Mouse (Mus musculus): ENCODE measurements around the gene Xbp1. TPM values are rescaled to one million over a fixed set of nuclear protein-coding genes. Genes with fewer than 3 reads are reported as not detected.
"Not testable (repeated sequence)": the region's sequence is repeated elsewhere in the genome, so short reads cannot be mapped to it uniquely, and the experiment has no call there.

Gene Xbp1
- polyA plus RNA-seq, 1 experiment from 2014 or later = 141 TPM

DNA sequence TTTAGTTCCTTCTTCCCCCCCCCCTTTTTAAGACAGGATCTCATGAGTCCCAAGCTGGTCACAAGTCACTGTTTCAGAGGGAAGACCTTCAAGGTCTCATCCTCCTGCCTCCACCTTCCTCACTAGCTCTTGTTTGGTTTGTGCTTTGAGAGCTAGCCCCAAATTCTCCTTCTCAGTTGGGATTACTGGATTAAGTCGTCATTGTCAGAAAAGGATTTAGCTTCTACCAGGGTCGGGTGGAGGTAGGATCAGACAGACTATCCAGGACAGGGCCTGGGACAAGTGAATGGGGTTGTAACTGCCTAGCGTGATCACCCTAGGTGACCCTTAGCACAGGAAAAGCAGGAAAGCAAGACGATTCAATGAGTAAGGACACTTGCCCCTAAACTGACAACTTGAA, 19.9 kb downstream of the Xbp1 start:
- ATAC-seq (ENCODE audit: insufficient number of reproducible peaks, insufficient read depth, low FRiP score, low TSS enrichment, low read depth) = no peak
- Histone ChIP-seq H3K27me3 (no peaks in the 10 kb centered on the region), H3K36me3 (peaks cover 16% of the 10 kb centered on the region), H3K9ac (peak overlapping the region; percentile 94), H3K4me3 (peak overlapping the region; percentile 93), H3K4me2 (peak overlapping the region; percentile 72), H3K9me3 (no peaks in the 10 kb centered on the region), H3K4me1 (peaks cover 27% of the 10 kb centered on the region), H3K27ac (no peak overlapping the region)
- 39% methylated on average over 4 of the region's 4 CpGs for WGBS

DNA sequence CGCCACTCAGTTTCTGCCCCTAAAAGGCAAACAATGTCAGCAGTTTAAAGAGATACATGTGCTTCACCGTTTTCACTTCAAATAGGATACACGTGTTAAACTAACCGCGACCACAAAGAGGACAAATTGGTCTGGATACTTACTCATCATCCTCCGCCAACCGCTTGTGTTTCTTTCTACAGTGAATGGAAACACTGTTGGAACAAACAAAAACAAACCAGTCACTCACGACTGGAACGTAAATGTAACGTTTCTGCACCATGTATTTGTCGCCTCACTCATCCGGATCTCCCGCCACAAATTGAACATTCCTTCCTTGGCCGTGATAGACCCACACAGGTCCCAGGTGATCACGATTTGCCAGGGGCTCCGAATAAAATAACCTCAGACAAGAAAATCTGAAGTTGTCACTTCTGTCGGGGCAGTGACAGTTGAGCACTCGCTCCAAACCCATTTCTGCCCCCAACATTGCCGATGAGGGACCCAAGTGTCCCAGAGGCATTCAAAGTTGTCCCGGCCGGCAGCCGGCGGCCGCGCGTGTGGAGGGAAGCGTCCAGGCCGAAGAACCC, 20.9 kb downstream of the Xbp1 start:
- Histone ChIP-seq H3K4me1 (peaks cover 27% of the 10 kb centered on the region), H3K9ac (peak overlapping the region; percentile 94), H3K9me3 (no peaks in the 10 kb centered on the region), H3K36me3 (peaks cover 14% of the 10 kb centered on the region), H3K27me3 (no peaks in the 10 kb centered on the region), H3K4me3 (peak overlapping the region; percentile 93), H3K27ac (peak overlapping the region; percentile 77), H3K4me2 (peak overlapping the region; percentile 72)
- WGBS = under 1% methylated on average over 28 of the region's 28 CpGs
- ATAC-seq (ENCODE audit: insufficient number of reproducible peaks, insufficient read depth, low FRiP score, low TSS enrichment, low read depth) = no peak

DNA sequence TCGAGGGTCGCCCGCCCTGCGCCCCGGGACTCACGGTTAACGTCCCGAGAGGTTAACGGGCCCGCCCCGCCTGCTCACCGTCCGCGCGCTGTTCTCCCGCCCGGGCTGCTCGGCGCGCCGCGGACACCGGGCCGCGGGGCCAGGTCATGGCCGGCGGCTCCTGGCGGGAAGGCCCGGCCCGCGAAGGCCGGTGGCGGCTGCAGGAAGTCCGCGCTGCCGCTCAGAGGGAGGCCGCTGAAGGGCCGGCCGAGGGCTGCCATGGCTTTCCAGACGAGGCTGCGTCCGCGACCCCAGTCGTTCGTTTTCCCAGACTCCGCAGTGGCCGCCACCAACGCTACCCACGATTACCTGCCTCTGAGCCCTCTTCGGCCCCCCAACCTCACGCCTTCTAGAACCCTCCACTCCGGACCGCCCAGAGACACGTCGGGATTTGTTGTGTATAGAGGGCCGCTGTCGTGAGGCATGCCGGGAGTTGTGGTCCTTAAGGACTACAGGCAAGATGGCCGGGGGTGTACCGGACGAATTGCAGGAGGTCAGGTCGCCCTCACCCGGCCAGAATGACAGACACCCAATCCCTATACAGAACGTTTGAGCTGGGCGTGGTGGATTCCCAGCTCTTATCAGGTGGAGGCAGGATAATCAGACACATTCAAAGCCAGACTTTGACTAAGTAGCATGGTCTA, 21.5 kb downstream of the Xbp1 start, which contains the start of gene Ccdc117:
Gene Ccdc117 (minus strand): TSS at position 389 of the 683 bp plus-strand sequence.
- H3K27ac ChIP-seq = peak within 1 kb of the TSS; percentile 77
- peaks cover 11% of the 10 kb centered on the region for H3K36me3 ChIP-seq
- H3K4me2 ChIP-seq = peak within 1 kb of the TSS; percentile 72
- no peaks in the 10 kb centered on the region for H3K9me3 ChIP-seq
- H3K4me1 ChIP-seq = peaks cover 27% of the 10 kb centered on the region
- H3K27me3 ChIP-seq = no peaks in the 10 kb centered on the region
- H3K4me3 ChIP-seq = peak within 1 kb of the TSS; percentile 93
- H3K9ac ChIP-seq = peak within 1 kb of the TSS; percentile 94
- under 1% methylated on average over 58 of the region's 65 CpGs for WGBS
- peak; percentile 98 for ATAC-seq (ENCODE audit: insufficient number of reproducible peaks, insufficient read depth, low FRiP score, low TSS enrichment, low read depth)

DNA sequence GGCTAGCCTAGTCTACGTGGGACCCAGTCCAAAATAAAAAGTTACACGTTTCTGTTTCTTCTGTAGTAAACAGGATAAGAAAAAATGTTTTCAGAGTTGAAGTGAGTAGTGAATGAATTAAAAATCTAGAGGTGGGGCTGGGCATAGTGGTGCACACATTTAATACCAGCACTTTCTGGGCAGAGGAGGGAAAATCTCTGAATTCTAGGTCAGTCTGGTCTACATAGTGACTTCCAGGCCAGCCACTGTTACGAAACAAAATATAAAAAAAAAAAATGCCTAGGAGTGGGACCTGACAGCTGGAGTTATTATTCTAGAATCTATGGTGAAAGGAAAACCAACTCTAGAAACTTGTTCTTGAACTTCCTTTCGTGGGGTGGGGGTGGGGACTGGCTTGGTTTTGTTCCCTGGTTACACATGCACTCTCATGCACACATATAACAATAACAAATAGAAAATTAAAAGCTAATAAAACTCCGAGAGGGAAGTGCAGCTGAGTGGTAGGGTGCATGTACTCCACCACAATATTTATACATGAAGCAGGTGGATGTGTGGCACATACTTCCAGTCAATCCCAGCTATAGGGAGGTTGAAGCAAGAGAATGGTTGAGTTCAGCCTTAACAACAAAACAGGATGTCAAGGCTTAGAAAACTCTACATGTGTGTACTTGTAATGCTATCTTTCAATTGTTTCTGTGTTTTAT, 22.2 kb downstream of the Xbp1 start:
- no peaks in the 10 kb centered on the region for H3K9me3 ChIP-seq
- H3K36me3 ChIP-seq = peaks cover 11% of the 10 kb centered on the region
- no peak overlapping the region for H3K27ac ChIP-seq
- H3K4me3 ChIP-seq = peak overlapping the region; percentile 93
- peaks cover 27% of the 10 kb centered on the region for H3K4me1 ChIP-seq
- 56% methylated on average over 5 of the region's 5 CpGs for WGBS
- peak overlapping the region; percentile 72 for H3K4me2 ChIP-seq
- H3K27me3 ChIP-seq = no peaks in the 10 kb centered on the region
- no peak for ATAC-seq (ENCODE audit: insufficient number of reproducible peaks, insufficient read depth, low FRiP score, low TSS enrichment, low read depth)
- H3K9ac ChIP-seq = peak overlapping the region; percentile 94; the same call in 1 of the 2 replicates

- Histone ChIP-seq H3K4me1 (peaks cover 23% of the 10 kb centered on the region), H3K27ac (no peak overlapping the region), H3K9ac (no peak overlapping the region), H3K27me3 (no peaks in the 10 kb centered on the region), H3K9me3 (no peaks in the 10 kb centered on the region), H3K36me3 (peaks cover 7% of the 10 kb centered on the region), H3K4me2 (no peak overlapping the region), H3K4me3 (no peak overlapping the region)
- WGBS = 82% methylated on average over 1 of the region's 1 CpGs
- no peak for ATAC-seq (ENCODE audit: insufficient number of reproducible peaks, insufficient read depth, low FRiP score, low TSS enrichment, low read depth)
Observed at GRCm38 (mm10) chr11:5543281-5543680, 22.8 kb downstream of the Xbp1 start.

GRCm38 (mm10) chr11:5544709-5545108, 24.2 kb downstream of the Xbp1 start:
- not testable (repeated sequence) for ATAC-seq (ENCODE audit: insufficient number of reproducible peaks, insufficient read depth, low FRiP score, low TSS enrichment, low read depth); H3K4me2 ChIP-seq; H3K4me1 ChIP-seq; H3K4me3 ChIP-seq; H3K9ac ChIP-seq; H3K27me3 ChIP-seq; H3K9me3 ChIP-seq; H3K36me3 ChIP-seq; H3K27ac ChIP-seq
- 63% methylated on average over 1 of the region's 1 CpGs for WGBS

DNA sequence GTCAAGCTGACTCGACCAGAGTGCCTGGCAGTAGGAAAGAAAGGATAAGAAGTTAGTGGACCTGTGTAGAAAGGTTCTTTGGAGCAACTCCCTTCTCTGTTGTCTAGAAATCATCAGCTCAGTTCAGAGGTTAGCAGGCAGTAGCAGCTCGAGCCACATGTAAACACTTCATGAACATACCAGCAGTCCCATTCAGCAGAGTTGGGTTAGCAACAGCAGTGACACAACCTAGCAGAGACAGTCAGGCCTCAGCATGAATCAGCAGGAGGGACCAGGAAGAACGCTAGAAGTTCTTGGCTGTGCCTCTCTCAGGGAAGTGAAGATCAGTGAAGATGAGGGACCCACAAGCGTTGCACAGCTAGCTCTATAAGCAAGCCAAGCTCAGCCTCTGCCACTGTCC, 25.0 kb downstream of the Xbp1 start:
- H3K4me2 ChIP-seq = no peak overlapping the region
- H3K36me3 ChIP-seq = no peaks in the 10 kb centered on the region
- no peaks in the 10 kb centered on the region for H3K27me3 ChIP-seq
- ATAC-seq (ENCODE audit: insufficient number of reproducible peaks, insufficient read depth, low FRiP score, low TSS enrichment, low read depth) = no peak
- H3K4me3 ChIP-seq = no peak overlapping the region
- H3K9me3 ChIP-seq = no peaks in the 10 kb centered on the region
- 80% methylated on average over 4 of the region's 4 CpGs for WGBS
- peaks cover 7% of the 10 kb centered on the region for H3K4me1 ChIP-seq
- no peak overlapping the region for H3K9ac ChIP-seq
- H3K27ac ChIP-seq = no peak overlapping the region

GRCm38 (mm10) chr11:5546693-5547092, 26.2 kb downstream of the Xbp1 start:
- no peaks in the 10 kb centered on the region for H3K36me3 ChIP-seq
- H3K9me3 ChIP-seq = no peaks in the 10 kb centered on the region
- no peaks in the 10 kb centered on the region for H3K4me1 ChIP-seq
- H3K27me3 ChIP-seq = no peaks in the 10 kb centered on the region
- H3K4me2 ChIP-seq = no peak overlapping the region
- no peak overlapping the region for H3K27ac ChIP-seq
- ATAC-seq (ENCODE audit: insufficient number of reproducible peaks, insufficient read depth, low FRiP score, low TSS enrichment, low read depth) = no peak
- H3K9ac ChIP-seq = no peak overlapping the region
- no peak overlapping the region for H3K4me3 ChIP-seq
- 87% methylated on average over 3 of the region's 3 CpGs for WGBS

DNA sequence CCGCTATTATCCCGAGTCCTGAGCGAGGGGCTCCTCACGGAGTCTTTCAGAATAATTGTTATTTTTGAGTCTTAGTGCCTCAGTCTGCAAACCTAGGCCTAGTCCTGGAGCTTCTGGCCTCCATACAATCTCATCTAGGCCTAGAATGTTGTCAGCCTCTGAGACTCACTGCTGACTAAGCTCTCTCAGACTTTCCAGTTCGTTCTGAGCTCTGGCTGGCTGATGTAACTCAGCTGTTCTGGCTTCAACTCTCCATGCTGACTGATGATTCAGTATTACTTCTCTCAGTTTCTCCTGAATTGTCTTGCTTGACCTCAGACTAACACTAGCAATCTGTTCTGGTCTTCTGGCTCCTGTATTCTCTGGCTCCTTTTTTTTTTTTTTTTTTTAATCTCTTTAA, 31.0 kb downstream of the Xbp1 start:
- Histone ChIP-seq H3K27me3 (no peaks in the 10 kb centered on the region), H3K4me2 (no peak overlapping the region), H3K9me3 (no peaks in the 10 kb centered on the region), H3K27ac (no peak overlapping the region), H3K9ac (no peak overlapping the region), H3K36me3 (no peaks in the 10 kb centered on the region), H3K4me3 (no peak overlapping the region), H3K4me1 (no peaks in the 10 kb centered on the region)
- WGBS = 81% methylated on average over 5 of the region's 5 CpGs
- ATAC-seq (ENCODE audit: insufficient number of reproducible peaks, insufficient read depth, low FRiP score, low TSS enrichment, low read depth) = no peak

- 65% methylated on average over 1 of the region's 1 CpGs for WGBS
- Histone ChIP-seq H3K4me2 (no peak overlapping the region), H3K4me3 (no peak overlapping the region)
Observed at GRCm38 (mm10) chr11:5551931-5552330, 31.5 kb downstream of the Xbp1 start.

DNA sequence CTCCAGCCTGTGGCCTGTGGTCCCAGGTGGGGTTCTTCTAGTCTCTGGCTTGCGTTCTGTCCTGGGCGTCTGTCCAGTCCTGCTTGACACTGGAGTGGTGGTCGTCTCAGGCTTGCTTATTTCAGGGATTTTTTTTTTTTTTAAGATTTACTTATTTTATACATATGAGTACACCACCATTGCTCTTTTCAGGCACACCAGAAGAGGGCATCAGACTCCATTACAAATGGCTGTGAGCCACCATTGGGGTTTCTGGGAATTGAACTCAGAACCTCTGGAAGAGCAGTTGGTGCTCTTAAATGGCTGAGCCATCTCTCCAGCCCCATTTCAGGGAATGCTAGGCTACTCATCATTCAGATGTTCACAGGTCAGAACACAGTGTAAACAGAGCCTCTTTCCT, 39.8 kb downstream of the Xbp1 start:
- Histone ChIP-seq H3K4me1 (peaks cover 4% of the 10 kb centered on the region), H3K36me3 (no peaks in the 10 kb centered on the region), H3K27me3 (no peaks in the 10 kb centered on the region), H3K9ac (0 out of 2 replicates have a peak overlapping the region, but pooled peaks have one; percentile 21), H3K4me3 (no peak overlapping the region), H3K4me2 (no peak overlapping the region), H3K9me3 (no peaks in the 10 kb centered on the region), H3K27ac (no peak overlapping the region)
- ATAC-seq (ENCODE audit: insufficient number of reproducible peaks, insufficient read depth, low FRiP score, low TSS enrichment, low read depth) = no peak
- 85% methylated on average over 3 of the region's 3 CpGs for WGBS

More at GRCm38 (mm10) chr11:5551931-5552330, 31.5 kb downstream of the Xbp1 start:
- Histone ChIP-seq H3K36me3 (no peaks in the 10 kb centered on the region), H3K9ac (no peak overlapping the region), H3K27me3 (no peaks in the 10 kb centered on the region), H3K27ac (no peak overlapping the region), H3K9me3 (no peaks in the 10 kb centered on the region), H3K4me1 (no peaks in the 10 kb centered on the region)
- ATAC-seq (ENCODE audit: insufficient number of reproducible peaks, insufficient read depth, low FRiP score, low TSS enrichment, low read depth) = no peak
